Mouse (Mus musculus) lung, embryonic 14.5 days (tissue): ENCODE data around the gene Slc41a2. TPM values are rescaled to one million over a fixed set of nuclear protein-coding genes. Genes with fewer than 3 reads are reported as not detected.

Experiments used
- ATAC-seq: fragments of 200-750 bp; cut with Nextera tagmentation; 2 replicates; pipeline ENCODE4 v1.8.0; 2017; ENCODE audit warnings: mild to moderate bottlenecking, moderate TSS enrichment, moderate library complexity; ENCODE audit not compliant: insufficient read depth
- DNase-seq: peaks from one replicate; pipeline ENCODE4 v3.0.0-alpha.2; 2015
- H3K27ac ChIP-seq: fragments of 300-500 bp; sonication (generic); 2 replicates; pipeline ENCODE4 v1.5.1; 2014; ENCODE audit warnings: low read depth, mild to moderate bottlenecking, moderate library complexity
- H3K27me3 ChIP-seq: fragments of 300-500 bp; sonication (generic); 2 replicates; pipeline ENCODE4 v1.6.1; 2014; ENCODE audit warnings: low read length, control low read depth; ENCODE audit not compliant: insufficient read depth
- H3K36me3 ChIP-seq: fragments of 300-500 bp; sonication (generic); 2 replicates; pipeline ENCODE4 v1.6.1; 2014; ENCODE audit warnings: control low read depth; ENCODE audit not compliant: insufficient read depth
- H3K4me1 ChIP-seq: fragments of 300-500 bp; sonication (generic); 2 replicates; pipeline ENCODE4 v1.6.1; 2014; ENCODE audit warnings: antibody characterized with exemption, control low read depth; ENCODE audit not compliant: insufficient read depth
- H3K4me2 ChIP-seq: fragments of 300-500 bp; sonication (generic); 2 replicates; pipeline ENCODE4 v1.6.1; 2014; ENCODE audit warnings: mild to moderate bottlenecking
- H3K4me3 ChIP-seq: fragments of 300-500 bp; sonication (generic); 2 replicates; pipeline ENCODE4 v1.5.1; 2014; ENCODE audit warnings: low read depth, low read length
- H3K9ac ChIP-seq: fragments of 300-500 bp; sonication (generic); 2 replicates; pipeline ENCODE4 v1.6.1; 2014
- H3K9me3 ChIP-seq: fragments of 300-500 bp; sonication (generic); 2 replicates; pipeline ENCODE4 v1.6.1; 2016; ENCODE audit warnings: low read depth, low read length, control low read depth
- CTCF ChIP-seq: IDR thresholded peaks from 2 replicates; pipeline ENCODE4 v1.5.1; 2016; ENCODE audit warnings: antibody characterized with exemption, low read depth
- WGBS: fragments of 180-500 bp; shearing (Covaris S2); extraction: QIAGEN DNeasy Blood & Tissue Kit; methylation state at CpG from one replicate; pipeline ENCODE4 v1.1.7; 2014; 5-methylcytosine and 5-hydroxymethylcytosine counted together
- polyA plus RNA-seq: library from polyadenylated mRNA; unstranded; fragments of >200 nt; fragmentation: Nextera tagmentation; extraction: Ambion mirVana; gene quantifications from 2 replicates; pipeline ENCODE4 v1.2.1, GENCODE M21; 2014

The Slc41a2 gene
- 0.46 and 0.58 TPM in 2 replicates for polyA plus RNA-seq

GRCm38 (mm10) chr10:83337159-83337951 lies at the start of gene Slc41a2:
Gene Slc41a2, minus strand, starts transcription at chr10:83337882.
- Histone ChIP-seq H3K4me3 (peak within 1 kb of the TSS; percentile 59), H3K36me3 (no peaks in the 10 kb centered on the region), H3K9ac (peak within 1 kb of the TSS; percentile 50), H3K4me2 (peak within 1 kb of the TSS; percentile 96), H3K27me3 (peaks cover 45% of the 10 kb centered on the region), H3K4me1 (no peaks in the 10 kb centered on the region), H3K27ac (no peak within 1 kb of the TSS), H3K9me3 (no peaks in the 10 kb centered on the region)
- DNase-seq (peak; percentile 65), ATAC-seq (peak; percentile 79)
- TF ChIP-seq CTCF = no peak
- under 1% methylated on average over 97 of the region's 102 CpGs for WGBS

- WGBS = 93% methylated on average over 7 of the region's 7 CpGs
- Histone ChIP-seq H3K4me3 (no peak overlapping the region), H3K9ac (no peak overlapping the region), H3K27ac (no peak overlapping the region), H3K4me1 (no peaks in the 10 kb centered on the region), H3K27me3 (no peaks in the 10 kb centered on the region), H3K9me3 (no peaks in the 10 kb centered on the region), H3K4me2 (no peak overlapping the region), H3K36me3 (0 out of 2 replicates have a peak, but pooled peaks cover 6% of the 10 kb centered on the region)
- no peak for DNase-seq
- ATAC-seq = no peak
- TF ChIP-seq CTCF = no peak
These were observed 47.7 kb upstream of the Slc41a2 start for GRCm38 (mm10) chr10:83385330-83385910.

GRCm38 (mm10) chr10:83384456-83385215 lies 47.0 kb upstream of the Slc41a2 start:
- Histone ChIP-seq H3K4me1 (no peaks in the 10 kb centered on the region), H3K9ac (no peak overlapping the region), H3K27me3 (no peaks in the 10 kb centered on the region), H3K27ac (no peak overlapping the region), H3K36me3 (0 out of 2 replicates have a peak, but pooled peaks cover 6% of the 10 kb centered on the region), H3K4me3 (no peak overlapping the region), H3K9me3 (no peaks in the 10 kb centered on the region), H3K4me2 (no peak overlapping the region)
- WGBS = 91% methylated on average over 8 of the region's 8 CpGs
- no peak for ATAC-seq
- no peak for TF ChIP-seq CTCF
- DNase-seq = no peak

- H3K9me3 ChIP-seq = no peaks in the 10 kb centered on the region
- H3K27me3 ChIP-seq = no peaks in the 10 kb centered on the region
- TF ChIP-seq CTCF = no peak
- WGBS = 91% methylated on average over 13 of the region's 13 CpGs
- H3K4me3 ChIP-seq = no peak overlapping the region
- no peak overlapping the region for H3K9ac ChIP-seq
- no peaks in the 10 kb centered on the region for H3K4me1 ChIP-seq
- ATAC-seq (no peak), DNase-seq (no peak)
- H3K36me3 ChIP-seq = 0 out of 2 replicates have a peak, but pooled peaks cover 6% of the 10 kb centered on the region
- H3K27ac ChIP-seq = no peak overlapping the region
- no peak overlapping the region for H3K4me2 ChIP-seq
These were observed 46.2 kb upstream of the Slc41a2 start for GRCm38 (mm10) chr10:83383863-83384262.

GRCm38 (mm10) chr10:83382988-83383387 lies 45.3 kb upstream of the Slc41a2 start:
- 58% methylated on average over 2 of the region's 2 CpGs for WGBS
- Histone ChIP-seq H3K27me3 (no peaks in the 10 kb centered on the region), H3K4me2 (no peak overlapping the region), H3K9me3 (no peaks in the 10 kb centered on the region), H3K36me3 (0 out of 2 replicates have a peak, but pooled peaks cover 6% of the 10 kb centered on the region), H3K4me1 (no peaks in the 10 kb centered on the region; the same call in 1 of the 2 replicates), H3K4me3 (no peak overlapping the region), H3K27ac (no peak overlapping the region), H3K9ac (no peak overlapping the region)
- ATAC-seq = no peak
- no peak for DNase-seq
- no peak for TF ChIP-seq CTCF

- ATAC-seq (no peak), DNase-seq (no peak)
- TF ChIP-seq CTCF = no peak
- Histone ChIP-seq H3K27ac (no peak overlapping the region), H3K27me3 (no peaks in the 10 kb centered on the region), H3K36me3 (0 out of 2 replicates have a peak, but pooled peaks cover 6% of the 10 kb centered on the region), H3K9ac (no peak overlapping the region), H3K4me3 (no peak overlapping the region), H3K9me3 (no peaks in the 10 kb centered on the region), H3K4me1 (no peaks in the 10 kb centered on the region; the same call in 1 of the 2 replicates), H3K4me2 (no peak overlapping the region)
- WGBS = 75% methylated on average over 4 of the region's 4 CpGs
These were observed 44.8 kb upstream of the Slc41a2 start for GRCm38 (mm10) chr10:83382528-83382927.
